Mouse (Mus musculus) liver, adult 2 months (tissue): ENCODE results near the gene Gpank1. TPM values are rescaled to one million over a fixed set of nuclear protein-coding genes. Genes with fewer than 3 reads are reported as not detected.

Source experiments
- DNase-seq: peaks from one replicate; pipeline ENCODE4 v3.0.0-alpha.2; 2011; ENCODE audit warnings: low read depth, low spot score; ENCODE audit errors: extremely low read depth
- H3K27ac ChIP-seq: fragments of 200-500 bp; replicated peaks from 2 replicates; pipeline ENCODE4 v1.5.1; 2012; ENCODE audit warnings: low read depth, mild to moderate bottlenecking, control low read depth, inconsistent platforms, low read length; ENCODE audit not compliant: insufficient read depth
- H3K27me3 ChIP-seq: fragments of 200-500 bp; 2 replicates; pipeline ENCODE4 v1.6.1; 2012; ENCODE audit warnings: mild to moderate bottlenecking, moderate library complexity, low read length, inconsistent platforms; ENCODE audit not compliant: control insufficient read depth, insufficient read depth
- H3K36me3 ChIP-seq: fragments of 200-500 bp; 2 replicates; pipeline ENCODE4 v1.6.1; 2012; ENCODE audit warnings: low read length, inconsistent platforms; ENCODE audit not compliant: control insufficient read depth, insufficient read depth
- H3K4me1 ChIP-seq: fragments of 200-500 bp; 2 replicates; pipeline ENCODE4 v1.6.1; 2011; ENCODE audit warnings: low read length; ENCODE audit not compliant: control insufficient read depth, insufficient read depth
- H3K4me3 ChIP-seq: fragments of 200-500 bp; 2 replicates; pipeline ENCODE4 v1.5.1; 2011; ENCODE audit warnings: low read depth, mild to moderate bottlenecking, control low read depth, low read length, moderate library complexity; ENCODE audit not compliant: insufficient read depth
- H3K79me2 ChIP-seq: fragments of 200-500 bp; 2 replicates; pipeline ENCODE4 v1.6.1; 2012; ENCODE audit warnings: inconsistent platforms, mild to moderate bottlenecking, low read length, moderate library complexity; ENCODE audit not compliant: control insufficient read depth, insufficient read depth
- H3K9ac ChIP-seq: fragments of 200-500 bp; 2 replicates; pipeline ENCODE4 v1.6.1; 2012; ENCODE audit warnings: low read depth, mild to moderate bottlenecking, control low read depth, inconsistent platforms, low read length
- CTCF ChIP-seq: fragments of 200-500 bp; IDR thresholded peaks from 2 replicates; pipeline ENCODE4 v1.5.1; 2011; ENCODE audit warnings: low read depth, low read length, control low read depth
- POLR2A ChIP-seq: fragments of 200-500 bp; IDR thresholded peaks from 2 replicates; pipeline ENCODE4 v1.6.1; 2011; ENCODE audit warnings: low read length, control low read depth; ENCODE audit not compliant: insufficient read depth; ENCODE audit errors: extremely low read depth
- WGBS: fragments of 180-500 bp; shearing (Covaris S2); methylation state at CpG from one replicate; pipeline ENCODE4 v1.1.7; 2018; 5-methylcytosine and 5-hydroxymethylcytosine counted together
- polyA plus RNA-seq: library from polyadenylated mRNA; depleted of rRNA; stranded (reverse); fragments of >200 nt; gene quantifications from 2 replicates; pipeline ENCODE4 v1.2.3, GENCODE M21; 2012
- total RNA-seq: library from RNA; depleted of rRNA; stranded (reverse); fragments of >200 nt; gene quantifications from 2 replicates; pipeline ENCODE4 v1.2.3, GENCODE M21; 2014

Gene Gpank1
- total and polyA plus RNA-seq, 2 experiments = 9.8 to 11.4 TPM

GRCm38 (mm10) chr17:35102299-35102698, 19.0 kb upstream of the Gpank1 start:
- no peak overlapping the region for H3K4me3 ChIP-seq
- peaks cover 7% of the 10 kb centered on the region; the same call in 1 of the 2 replicates for H3K4me1 ChIP-seq
- H3K9ac ChIP-seq = no peak overlapping the region
- no peak overlapping the region for H3K27ac ChIP-seq
- peaks cover 9% of the 10 kb centered on the region for H3K36me3 ChIP-seq
- H3K27me3 ChIP-seq = no peaks in the 10 kb centered on the region
- DNase-seq = no peak
- 86% methylated on average over 8 of the region's 8 CpGs for WGBS
- no peaks in the 10 kb centered on the region for H3K79me2 ChIP-seq
- TF ChIP-seq CTCF (no peak), POLR2A (no peak)

DNA sequence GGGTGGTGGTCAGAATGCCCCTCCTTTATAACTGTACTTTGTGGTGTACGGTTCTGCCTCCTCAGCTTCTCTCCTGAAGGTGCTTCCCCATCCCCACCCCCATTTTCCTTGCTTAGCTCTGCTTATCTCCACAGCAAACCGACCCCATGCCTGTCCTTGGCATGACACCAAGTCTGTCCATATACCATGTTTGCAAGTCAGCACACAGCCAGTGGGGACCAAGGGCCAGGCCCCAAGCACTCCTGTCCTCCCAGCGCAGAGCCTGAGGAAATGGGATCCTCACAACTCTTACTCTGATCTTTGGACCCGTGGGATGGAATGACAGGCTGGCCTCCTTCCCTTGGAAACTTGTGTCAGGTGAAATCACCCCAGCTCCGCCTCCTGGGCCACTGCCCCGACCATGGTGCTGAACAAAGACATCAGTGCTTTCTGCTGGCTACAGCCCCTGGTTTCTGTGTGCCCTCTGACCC, 18.0 kb upstream of the Gpank1 start:
- Histone ChIP-seq H3K27ac (no peak overlapping the region), H3K27me3 (no peaks in the 10 kb centered on the region), H3K79me2 (no peaks in the 10 kb centered on the region), H3K4me1 (peaks cover 7% of the 10 kb centered on the region; the same call in 1 of the 2 replicates), H3K9ac (no peak overlapping the region), H3K4me3 (no peak overlapping the region), H3K36me3 (peaks cover 8% of the 10 kb centered on the region)
- TF ChIP-seq CTCF (no peak), POLR2A (no peak)
- peak; percentile 72 for DNase-seq
- 17% methylated on average over 6 of the region's 6 CpGs for WGBS

- DNase-seq = no peak
- Histone ChIP-seq H3K4me3 (no peak overlapping the region), H3K27me3 (no peaks in the 10 kb centered on the region), H3K4me1 (peaks cover 7% of the 10 kb centered on the region; the same call in 1 of the 2 replicates), H3K79me2 (no peaks in the 10 kb centered on the region), H3K36me3 (peaks cover 8% of the 10 kb centered on the region), H3K27ac (no peak overlapping the region), H3K9ac (no peak overlapping the region)
- 97% methylated on average over 7 of the region's 7 CpGs for WGBS
- TF ChIP-seq POLR2A = no peak
- TF ChIP-seq CTCF = no peak
Observed at GRCm38 (mm10) chr17:35104079-35104478, 17.2 kb upstream of the Gpank1 start.

DNA sequence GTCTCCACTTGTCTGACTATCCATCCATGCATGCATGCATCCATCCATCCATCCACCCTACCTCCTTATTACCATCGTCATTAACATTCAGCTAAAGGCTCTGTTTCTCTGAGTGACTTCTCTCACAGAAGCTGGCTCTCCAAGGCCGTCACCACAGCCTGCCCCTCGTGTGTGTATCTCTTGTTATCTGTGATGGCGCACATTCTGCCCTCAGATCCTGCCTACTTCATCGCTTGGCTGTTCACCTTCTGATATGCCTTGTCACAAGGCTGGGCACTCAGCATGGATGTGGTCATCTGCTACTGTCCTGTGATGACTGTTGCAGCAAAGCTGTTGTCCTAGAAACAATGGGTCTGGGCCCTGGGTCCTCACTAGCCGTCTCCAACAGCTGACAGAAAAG, 16.5 kb upstream of the Gpank1 start:
- no peak for DNase-seq
- H3K4me1 ChIP-seq = peaks cover 7% of the 10 kb centered on the region; the same call in 1 of the 2 replicates
- no peak overlapping the region for H3K27ac ChIP-seq

GRCm38 (mm10) chr17:35105740-35106389, 15.4 kb upstream of the Gpank1 start:
- 43% methylated on average over 13 of the region's 13 CpGs for WGBS
- TF ChIP-seq CTCF = peak; percentile 64
- TF ChIP-seq POLR2A = no peak
- H3K27ac ChIP-seq = no peak overlapping the region
- no peak for DNase-seq
- H3K4me1 ChIP-seq = peaks cover 7% of the 10 kb centered on the region; the same call in 1 of the 2 replicates
- H3K27me3 ChIP-seq = no peaks in the 10 kb centered on the region
- H3K79me2 ChIP-seq = no peaks in the 10 kb centered on the region
- peaks cover 8% of the 10 kb centered on the region for H3K36me3 ChIP-seq
- no peak overlapping the region for H3K4me3 ChIP-seq
- H3K9ac ChIP-seq = no peak overlapping the region

More for the DNA sequence above, 16.5 kb upstream of the Gpank1 start:
- Histone ChIP-seq H3K79me2 (no peaks in the 10 kb centered on the region), H3K4me3 (no peak overlapping the region), H3K36me3 (peaks cover 8% of the 10 kb centered on the region), H3K9ac (no peak overlapping the region), H3K27me3 (no peaks in the 10 kb centered on the region)
- WGBS = 84% methylated on average over 6 of the region's 6 CpGs
- TF ChIP-seq CTCF (no peak), POLR2A (no peak)

GRCm38 (mm10) chr17:35106522-35106921, 14.7 kb upstream of the Gpank1 start:
- no peak overlapping the region for H3K4me3 ChIP-seq
- 80% methylated on average over 3 of the region's 3 CpGs for WGBS
- H3K27ac ChIP-seq = no peak overlapping the region
- H3K36me3 ChIP-seq = peaks cover 5% of the 10 kb centered on the region; the same call in 1 of the 2 replicates
- peaks cover 7% of the 10 kb centered on the region; the same call in 1 of the 2 replicates for H3K4me1 ChIP-seq
- no peaks in the 10 kb centered on the region for H3K79me2 ChIP-seq
- no peak overlapping the region for H3K9ac ChIP-seq
- DNase-seq = no peak
- TF ChIP-seq POLR2A (no peak), CTCF (no peak)
- no peaks in the 10 kb centered on the region for H3K27me3 ChIP-seq
